Mouse (Mus musculus) activated CD4-positive, CD25-positive, alpha-beta regulatory T cell, adult 4 months (primary cell): ENCODE results near the gene Gpr37l1. TPM values are rescaled to one million over a fixed set of nuclear protein-coding genes. Genes with fewer than 3 reads are reported as not detected.

Experiments used
- ATAC-seq: one replicate; pipeline ENCODE4 v1.8.0; 2017
- polyA plus RNA-seq, 2 experiments: library from polyadenylated mRNA; unstranded; fragments of 100-300 nt; shearing (Covaris generic); gene quantifications; one replicate each; pipeline ENCODE4 v1.2.1; 2017

The Gpr37l1 gene
- polyA plus RNA-seq, 2 experiments from 2014 or later = not detected

DNA sequence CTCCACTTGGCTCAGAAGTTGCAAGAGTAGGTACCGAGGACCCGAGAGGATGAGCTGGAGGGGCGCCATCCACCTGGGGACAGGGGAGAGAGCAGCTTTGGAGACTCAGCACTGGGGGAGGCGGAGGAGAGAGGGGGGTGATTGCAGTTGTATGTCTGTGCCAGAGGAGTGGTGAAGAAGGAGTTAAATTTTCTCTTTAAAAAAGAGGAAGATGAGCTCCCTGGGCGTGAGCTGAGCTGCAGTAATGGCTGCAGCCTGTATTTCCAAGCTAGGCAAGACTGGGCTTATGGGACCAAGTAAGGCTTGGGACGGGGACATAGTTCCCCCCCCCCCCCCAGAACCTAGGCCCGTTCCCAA lies 19.8 kb downstream of the Gpr37l1 start:
- ATAC-seq = no peak

DNA sequence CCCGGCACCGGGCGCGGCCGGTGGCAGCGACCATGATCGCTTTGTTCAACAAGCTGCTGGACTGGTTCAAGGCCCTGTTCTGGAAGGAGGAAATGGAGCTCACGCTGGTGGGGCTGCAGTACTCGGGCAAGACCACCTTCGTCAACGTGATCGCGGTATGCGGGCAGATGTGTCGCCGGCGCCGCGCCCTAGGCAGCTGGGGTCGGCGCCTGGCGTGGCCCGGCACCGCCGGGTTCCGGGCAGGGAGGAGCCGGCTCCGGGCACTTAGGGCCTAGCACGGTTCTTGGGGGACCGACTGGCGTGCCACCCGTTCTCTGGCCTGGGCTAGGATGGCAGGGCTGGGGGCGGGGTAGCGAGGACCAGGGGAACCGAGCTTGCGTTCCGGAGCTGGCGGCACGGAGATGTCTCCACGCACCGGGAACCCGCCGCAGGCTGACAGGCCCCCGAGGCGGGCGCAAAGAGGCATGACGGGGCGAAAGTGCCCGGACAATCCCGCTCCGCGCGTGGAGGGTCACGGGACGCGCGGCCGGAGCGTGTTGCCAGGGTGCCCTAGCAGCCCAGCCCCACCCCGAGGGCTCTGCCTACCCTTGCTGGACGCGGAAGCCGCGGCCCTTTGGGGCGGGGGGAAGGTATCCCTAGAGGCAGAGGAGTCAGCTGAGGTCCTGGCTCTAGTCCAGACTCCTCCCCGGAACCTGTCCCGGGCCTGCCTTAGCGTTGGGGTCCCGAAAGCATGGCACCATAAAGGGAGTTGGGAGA lies 20.4 kb downstream of the Gpr37l1 start:
- ATAC-seq = peak; percentile 26

GRCm38 (mm10) chr1:135146077-135146945 lies 21.2 kb downstream of the Gpr37l1 start, which contains the start of gene Arl8a:
Gene Arl8a, plus strand, starts transcription at chr1:135146824.
- peak; percentile 71 for ATAC-seq

DNA sequence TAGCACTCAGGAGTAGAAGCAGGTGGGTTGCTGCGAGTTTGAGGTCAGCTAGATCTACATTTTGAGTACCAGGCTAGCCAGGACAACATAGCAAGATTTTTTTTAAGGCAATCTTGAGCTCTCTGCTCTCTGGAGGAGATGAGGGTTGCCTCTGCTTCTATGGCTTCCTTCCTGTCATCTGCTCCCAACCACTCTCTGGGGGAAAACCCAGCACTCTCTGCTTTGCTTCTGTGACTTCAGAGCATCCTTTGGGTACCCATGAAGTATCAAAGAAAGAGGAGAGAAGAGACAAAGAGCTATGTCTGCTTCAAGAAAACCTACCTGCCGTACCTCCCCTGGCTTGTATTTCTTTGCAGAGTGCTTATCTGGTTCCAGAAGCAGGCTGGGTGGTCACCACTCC lies 23.5 kb downstream of the Gpr37l1 start:
- peak; percentile 47 for ATAC-seq

DNA sequence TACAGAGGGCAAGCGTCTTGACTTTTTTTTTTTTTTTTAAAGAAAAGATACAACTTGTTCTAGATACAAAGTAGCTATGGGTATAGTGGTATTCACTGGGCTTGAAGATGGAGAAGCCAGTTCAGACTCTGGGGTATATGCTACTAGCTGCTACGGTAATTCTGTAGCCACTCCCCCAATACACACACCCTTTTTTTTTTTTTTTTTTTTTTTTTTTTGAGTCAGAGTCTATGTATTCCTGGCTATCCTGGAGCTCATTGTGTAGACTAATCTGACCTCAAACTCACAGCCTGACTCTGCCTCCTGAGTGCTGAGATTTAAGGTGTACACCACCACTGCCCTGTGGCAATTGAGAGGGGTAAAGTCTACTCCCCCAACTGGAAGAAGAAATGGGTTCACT lies 25.0 kb downstream of the Gpr37l1 start:
- no peak for ATAC-seq

GRCm38 (mm10) chr1:135139906-135140305 lies 27.6 kb downstream of the Gpr37l1 start:
- no peak for ATAC-seq

DNA sequence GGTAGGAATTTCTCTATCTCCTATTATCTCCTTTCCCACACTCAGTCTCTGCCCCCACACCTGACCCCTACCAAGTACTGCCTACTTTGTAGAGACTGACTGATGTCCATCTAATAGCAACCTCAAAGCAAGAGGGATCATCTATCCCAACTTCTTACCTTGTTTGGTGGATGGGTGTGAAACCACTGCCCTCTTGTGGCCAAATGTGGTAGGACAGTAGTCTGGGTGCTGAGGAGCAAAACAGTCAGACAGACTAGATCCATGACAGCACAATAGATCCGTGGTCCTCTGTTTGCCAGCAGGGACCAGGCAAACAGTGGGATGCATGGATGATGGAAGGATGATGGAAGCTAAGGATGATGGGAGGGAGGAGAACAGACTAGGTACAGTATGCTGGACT lies 31.0 kb downstream of the Gpr37l1 start:
- ATAC-seq = no peak

DNA sequence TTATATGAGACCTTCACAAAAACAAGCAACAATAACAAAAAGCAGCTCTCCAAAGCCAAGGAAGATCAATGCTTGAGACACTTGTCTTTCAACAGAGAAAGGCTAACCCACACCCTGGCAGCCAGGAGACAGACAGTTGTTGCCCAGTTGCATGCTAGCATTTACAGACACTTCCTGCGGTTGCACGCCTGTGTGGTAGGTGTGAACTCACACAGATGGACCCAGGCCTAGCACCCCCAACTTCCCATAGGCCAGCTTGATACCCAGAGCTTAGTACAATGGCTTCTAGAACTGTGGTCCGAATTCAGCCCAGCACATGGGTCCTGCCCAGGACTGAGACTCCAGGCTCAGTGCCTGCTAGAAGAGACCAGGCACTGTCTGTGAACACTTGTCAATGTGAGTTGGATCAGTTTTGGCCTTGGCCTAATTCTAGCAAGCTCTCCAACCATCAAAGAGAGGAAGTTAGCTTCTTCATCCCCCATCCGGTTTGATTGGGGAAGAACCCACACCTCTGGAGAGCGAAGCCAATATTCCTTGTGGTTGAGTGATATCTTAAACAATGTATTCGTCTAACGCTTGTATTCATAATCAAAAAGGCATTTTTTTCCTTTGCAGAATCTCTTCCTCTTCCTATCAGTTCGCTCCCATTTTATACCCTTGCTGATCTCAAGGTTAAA lies 32.2 kb downstream of the Gpr37l1 start:
- no peak for ATAC-seq

DNA sequence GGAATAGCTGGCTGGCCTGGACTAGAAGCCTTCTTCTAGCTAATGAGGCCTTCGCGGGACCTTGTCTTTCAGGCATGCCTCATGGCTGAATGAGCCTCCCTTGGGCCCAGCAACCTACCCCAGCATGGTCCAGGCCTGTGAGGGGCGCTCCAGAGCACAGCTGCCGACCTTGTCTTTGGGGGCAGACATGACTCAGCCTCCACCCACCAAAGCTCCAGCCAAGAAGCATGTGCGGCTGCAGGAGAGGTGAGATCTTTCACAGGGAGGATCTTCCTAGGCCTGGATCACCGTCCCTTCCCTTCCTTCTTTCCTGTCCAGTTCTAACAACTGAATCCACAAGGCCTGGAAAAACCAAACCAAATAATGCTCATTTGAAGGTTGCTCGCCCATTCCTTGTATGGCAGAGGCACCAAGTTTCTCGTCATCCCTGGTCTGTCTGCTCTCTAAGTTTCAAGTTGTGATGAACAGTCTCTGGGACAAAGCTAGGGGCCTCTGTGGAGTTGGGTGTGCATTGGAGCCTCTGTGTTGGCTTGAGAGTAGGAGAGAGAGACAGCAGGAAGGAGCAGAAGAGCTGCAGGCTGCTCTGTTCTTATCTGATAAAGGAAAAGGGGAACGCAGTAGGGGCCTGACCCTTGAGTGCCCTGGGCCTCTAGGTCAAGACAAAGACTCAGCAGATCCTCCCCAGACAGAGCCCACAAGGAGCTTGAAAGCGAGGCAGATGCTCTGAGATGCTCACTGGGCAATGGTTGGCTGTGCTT lies 33.6 kb downstream of the Gpr37l1 start:
- ATAC-seq = no peak

- peak; percentile 51 for ATAC-seq
These were observed 34.5 kb downstream of the Gpr37l1 start for GRCm38 (mm10) chr1:135132893-135133369.

DNA sequence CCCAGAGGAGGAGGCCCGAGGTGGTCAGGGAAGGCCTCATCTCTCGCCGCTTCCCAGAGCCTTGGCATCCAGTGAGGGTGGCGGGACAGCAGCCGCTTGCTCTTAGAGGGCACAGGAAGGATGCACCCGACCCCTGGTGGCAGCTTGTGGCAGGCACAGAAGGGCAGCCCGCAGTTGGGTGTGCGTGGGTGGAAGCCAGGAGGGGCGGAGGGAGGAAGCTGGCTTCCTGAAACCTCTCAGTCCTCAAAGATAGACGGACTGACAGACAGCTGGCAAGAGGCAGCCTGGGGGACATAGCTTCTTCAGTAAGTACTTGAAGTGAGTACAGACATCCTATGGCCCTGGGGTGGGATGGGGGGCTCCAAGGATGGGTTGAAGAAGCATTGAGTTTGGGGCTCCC lies 35.0 kb downstream of the Gpr37l1 start, which contains the start of gene Ptpn7:
Gene Ptpn7 (plus strand): TSS at position 228 of the 400 bp plus-strand sequence.
- peak; percentile 62 for ATAC-seq

DNA sequence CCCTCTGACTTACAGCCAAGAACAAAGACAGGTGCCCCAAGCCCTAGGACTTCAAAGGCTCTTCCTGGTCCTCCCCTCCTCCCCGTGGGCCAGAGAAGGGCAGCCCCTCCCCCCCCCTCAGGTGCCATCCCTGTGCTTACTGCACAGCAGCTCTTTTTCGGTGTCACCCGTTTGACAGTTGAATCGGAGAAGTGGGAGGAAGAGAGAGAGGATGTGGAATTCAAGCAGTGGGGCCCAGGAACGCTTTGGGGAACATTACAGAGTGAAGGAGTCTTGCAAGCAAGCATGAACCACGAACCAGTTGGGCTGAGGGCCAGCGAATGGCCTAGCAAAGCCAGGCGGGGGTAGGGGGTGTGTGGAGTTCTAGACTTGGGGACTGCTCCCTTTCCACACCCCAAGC lies 35.9 kb downstream of the Gpr37l1 start:
- no peak for ATAC-seq

- peak; percentile 55 for ATAC-seq
These were observed 36.4 kb downstream of the Gpr37l1 start for GRCm38 (mm10) chr1:135131034-135131433.

GRCm38 (mm10) chr1:135130376-135131018 lies 37.0 kb downstream of the Gpr37l1 start:
- no peak for ATAC-seq

DNA sequence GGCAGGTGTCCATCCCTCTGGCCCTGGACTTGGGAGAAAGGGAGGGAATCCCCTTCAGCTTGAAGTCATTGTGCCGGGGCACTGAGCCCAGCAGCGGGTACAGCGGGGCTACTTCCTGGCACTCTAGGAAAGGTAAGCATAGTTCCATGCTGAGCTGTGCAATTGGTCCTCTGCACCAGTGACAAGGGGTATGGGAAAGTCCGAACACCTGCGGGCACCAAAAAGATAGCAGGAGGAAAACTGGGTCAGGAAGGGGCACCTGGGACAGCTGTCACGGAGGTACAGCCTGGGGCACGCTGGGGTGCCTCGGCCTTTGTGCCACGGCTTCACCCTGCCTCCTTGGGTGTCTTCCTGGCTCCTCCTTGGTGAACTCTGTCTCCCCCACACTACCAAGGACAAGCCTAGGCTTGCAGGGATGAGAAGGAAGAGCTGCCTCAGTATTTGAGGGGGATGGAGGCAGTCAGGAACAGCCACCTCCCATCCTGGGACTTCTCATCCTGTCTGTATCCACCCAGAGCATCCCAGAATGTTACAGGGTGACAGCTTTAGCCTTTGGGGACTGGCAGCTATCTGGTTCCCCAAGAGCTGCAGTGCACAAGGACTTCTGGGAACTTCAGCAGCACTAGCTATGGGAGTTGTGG lies 37.8 kb downstream of the Gpr37l1 start:
- no peak for ATAC-seq

DNA sequence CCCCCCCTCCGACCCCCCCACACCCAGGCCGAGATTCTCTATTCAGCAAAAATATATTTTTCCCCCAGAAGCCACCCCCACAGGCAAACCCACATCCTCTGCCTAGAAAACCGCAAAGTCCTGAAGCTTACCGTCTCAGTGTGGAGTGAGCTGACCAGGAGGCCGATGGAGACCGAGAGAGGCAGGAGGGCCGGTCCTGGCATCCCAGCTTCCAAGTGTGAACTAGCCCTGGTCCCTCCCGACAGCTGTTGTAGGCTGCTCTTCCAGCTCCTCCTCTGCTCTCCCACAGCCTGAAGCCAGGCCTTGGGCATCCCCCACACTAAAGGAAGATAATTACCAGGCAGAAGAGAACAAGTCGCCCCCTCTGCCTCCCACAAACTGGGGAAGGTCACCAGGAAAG lies 38.5 kb downstream of the Gpr37l1 start:
- ATAC-seq = no peak

GRCm38 (mm10) chr1:135128011-135128441 lies 39.5 kb downstream of the Gpr37l1 start:
- peak; percentile 5 for ATAC-seq

- no peak for ATAC-seq
These were observed 40.9 kb downstream of the Gpr37l1 start for GRCm38 (mm10) chr1:135126443-135127027.

GRCm38 (mm10) chr1:135125990-135126389 lies 41.5 kb downstream of the Gpr37l1 start:
- ATAC-seq = no peak

GRCm38 (mm10) chr1:135124573-135125363 lies 42.7 kb downstream of the Gpr37l1 start:
- no peak for ATAC-seq
